Mouse (Mus musculus) kidney, postnatal 25 days (tissue): ENCODE data around the gene Ncmap.

Source experiments
- DNase-seq, 2 experiments: peaks; one replicate each; pipeline ENCODE4 v3.0.0; 2021; ENCODE audit warnings: mixed read lengths in 2 of 2

Gene Ncmap

GRCm38 (mm10) chr4:135397991-135398390 lies at the start of gene Ncmap:
Gene Ncmap (minus strand): TSS chr4:135398227.
- DNase-seq, result no peak

- DNase-seq, result no peak
These were observed 44.4 kb upstream of the Ncmap start for GRCm38 (mm10) chr4:135442473-135442872.

GRCm38 (mm10) chr4:135439904-135440522 lies 42.0 kb upstream of the Ncmap start:
- peak in 1 of 2 experiments; percentile 61 for DNase-seq

- DNase-seq, result peak; percentile 55 to 78
These were observed 41.2 kb upstream of the Ncmap start for GRCm38 (mm10) chr4:135439188-135439647.

- DNase-seq, result no peak
These were observed 39.9 kb upstream of the Ncmap start for GRCm38 (mm10) chr4:135437924-135438323.

- peak; percentile 50 to 65 for DNase-seq
These were observed 38.3 kb upstream of the Ncmap start for GRCm38 (mm10) chr4:135436291-135436690.

- DNase-seq, result no peak
These were observed 36.4 kb upstream of the Ncmap start for GRCm38 (mm10) chr4:135434395-135434789.

GRCm38 (mm10) chr4:135433443-135434394 lies 35.7 kb upstream of the Ncmap start, which contains the start of gene Rcan3:
Gene Rcan3 (minus strand): TSS chr4:135433853.
- DNase-seq, result peak; percentile 85 to 92

GRCm38 (mm10) chr4:135433086-135433442 lies 35.0 kb upstream of the Ncmap start:
- DNase-seq, result no peak

- no peak for DNase-seq
These were observed 32.1 kb upstream of the Ncmap start for GRCm38 (mm10) chr4:135429990-135430760.

- no peak for DNase-seq
These were observed 31.4 kb upstream of the Ncmap start for GRCm38 (mm10) chr4:135429383-135429782.

- no peak for DNase-seq
These were observed 28.6 kb upstream of the Ncmap start for GRCm38 (mm10) chr4:135426587-135426986.

- DNase-seq, result no peak
These were observed 27.6 kb upstream of the Ncmap start for GRCm38 (mm10) chr4:135425625-135426024.

GRCm38 (mm10) chr4:135420961-135421360 lies 22.9 kb upstream of the Ncmap start:
- no peak for DNase-seq

GRCm38 (mm10) chr4:135420416-135420815 lies 22.4 kb upstream of the Ncmap start:
- no peak for DNase-seq

GRCm38 (mm10) chr4:135419996-135420395 lies 22.0 kb upstream of the Ncmap start:
- no peak for DNase-seq

- no peak for DNase-seq
These were observed 18.3 kb upstream of the Ncmap start for GRCm38 (mm10) chr4:135416367-135416766.

- no peak for DNase-seq
These were observed 15.5 kb upstream of the Ncmap start for GRCm38 (mm10) chr4:135413491-135413890.

GRCm38 (mm10) chr4:135411633-135412032 lies 13.6 kb upstream of the Ncmap start:
- DNase-seq, result peak; percentile 62 to 64

GRCm38 (mm10) chr4:135406180-135406579 lies 8.2 kb upstream of the Ncmap start:
- peak; percentile 61 to 73 for DNase-seq

GRCm38 (mm10) chr4:135404916-135405315 lies 6.9 kb upstream of the Ncmap start:
- no peak for DNase-seq

- no peak for DNase-seq
These were observed 6.0 kb upstream of the Ncmap start for GRCm38 (mm10) chr4:135404048-135404447.

- no peak for DNase-seq
These were observed 3.9 kb upstream of the Ncmap start for GRCm38 (mm10) chr4:135401881-135402280.
